Mouse (Mus musculus) kidney, postnatal 10 days (tissue): ENCODE measurements at regions not wholly inside any gene's neighbourhood (a gene's known extent, or its start where the extent isn't known, plus 50 kb on each side); places are given as distances from the start of the nearest gene placed in this dataset.

ENCODE experiments used
- DNase-seq: peaks from one replicate; pipeline ENCODE4 v3.0.0; 2021; ENCODE audit warnings: mixed read lengths

DNA sequence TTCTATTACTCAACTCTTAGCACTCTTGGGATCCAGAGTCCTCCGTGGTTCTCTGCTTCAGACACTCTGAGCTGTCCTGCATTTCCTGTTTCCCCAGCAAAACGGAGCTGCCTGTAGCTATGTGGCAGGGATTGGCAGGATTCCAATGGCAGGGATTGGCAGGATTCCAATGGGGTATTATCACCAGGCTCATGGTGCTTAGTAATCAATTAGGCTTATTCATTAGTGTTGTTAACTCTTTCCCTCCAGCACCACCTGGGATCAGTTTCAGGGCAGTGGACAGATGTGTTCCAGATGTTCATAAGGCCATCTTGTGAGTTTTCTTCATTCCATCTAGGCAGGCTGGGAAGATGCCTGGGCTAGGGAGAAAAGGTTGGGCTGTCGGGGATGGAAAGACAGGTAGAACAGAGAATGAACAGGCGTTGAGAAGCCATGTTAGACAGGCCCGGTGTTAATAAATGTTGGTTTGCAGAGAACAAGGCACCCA lies 163.5 kb downstream of the Emp1 start:
- DNase-seq = peak; percentile 56

DNA sequence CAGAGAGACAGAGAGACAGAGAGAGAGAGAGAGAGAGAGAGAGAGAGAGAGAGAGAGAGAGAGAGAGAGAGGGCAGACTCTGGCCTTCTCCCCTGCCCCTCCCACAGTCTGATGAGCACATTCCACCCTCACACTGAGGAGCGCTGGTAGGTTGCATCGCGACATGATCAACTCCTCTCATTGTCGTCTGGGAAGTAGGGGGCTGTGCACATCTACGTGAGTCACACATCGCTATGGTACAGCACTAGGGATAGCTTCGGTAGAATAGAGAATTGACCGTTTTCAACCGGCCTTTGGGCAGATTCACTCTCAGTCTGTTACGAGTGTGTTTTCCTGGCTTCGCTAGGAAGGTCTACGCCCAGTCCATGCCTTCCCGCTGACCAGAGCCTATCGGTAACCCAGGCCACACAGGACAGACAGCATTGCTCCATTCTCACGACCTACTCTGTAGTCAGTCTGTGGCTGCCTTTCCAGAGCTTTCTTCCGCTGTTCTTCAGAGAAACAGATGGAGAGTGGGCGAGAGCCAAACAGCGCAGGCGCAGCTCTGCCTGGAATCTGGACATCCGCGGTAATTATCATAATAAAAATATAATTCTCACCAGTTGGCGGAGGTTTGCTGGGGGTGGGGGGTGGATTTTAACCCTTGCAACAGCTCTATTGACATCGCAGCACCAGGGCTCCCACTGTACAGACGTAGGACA lies 164.3 kb downstream of the Emp1 start:
- DNase-seq = peak; percentile 31

GRCm38 (mm10) chr6:135527879-135528278 lies 165.5 kb downstream of the Emp1 start:
- no peak for DNase-seq

GRCm38 (mm10) chr6:135539791-135540646 lies 177.7 kb downstream of the Emp1 start:
- no peak for DNase-seq

GRCm38 (mm10) chr6:135541566-135541965 lies 179.2 kb downstream of the Emp1 start:
- no peak for DNase-seq

DNA sequence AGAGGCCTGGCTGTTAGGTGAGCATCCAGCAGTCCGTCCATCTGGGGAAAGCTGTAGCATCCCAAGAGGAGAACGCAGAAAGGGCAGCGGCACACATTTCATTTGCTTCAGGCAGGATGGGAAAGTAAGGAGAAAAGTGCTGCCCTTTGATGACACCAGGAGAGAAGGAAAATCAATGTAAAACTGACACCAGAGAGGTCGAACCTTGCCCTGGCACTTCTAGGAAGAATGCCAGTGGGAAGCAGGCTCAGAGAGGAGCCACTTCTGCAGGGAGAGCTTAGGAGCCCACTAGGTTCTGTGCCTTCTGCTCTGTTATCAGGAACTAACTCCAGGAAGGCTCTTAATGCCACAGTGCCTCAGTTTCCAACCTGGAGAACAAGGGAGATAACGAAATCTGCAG lies 180.0 kb downstream of the Emp1 start:
- DNase-seq = no peak

GRCm38 (mm10) chr6:135543390-135543789 lies 181.0 kb downstream of the Emp1 start:
- no peak for DNase-seq

GRCm38 (mm10) chr6:135543863-135544262 lies 181.5 kb downstream of the Emp1 start:
- DNase-seq = peak; percentile 30

- DNase-seq = no peak
Observed at GRCm38 (mm10) chr6:135550368-135550950, 188.1 kb downstream of the Emp1 start.

GRCm38 (mm10) chr6:135552396-135552795 lies 190.1 kb downstream of the Emp1 start:
- DNase-seq = no peak

- DNase-seq = peak; percentile 95
Observed at GRCm38 (mm10) chr6:135559501-135559907, 197.2 kb downstream of the Emp1 start.

DNA sequence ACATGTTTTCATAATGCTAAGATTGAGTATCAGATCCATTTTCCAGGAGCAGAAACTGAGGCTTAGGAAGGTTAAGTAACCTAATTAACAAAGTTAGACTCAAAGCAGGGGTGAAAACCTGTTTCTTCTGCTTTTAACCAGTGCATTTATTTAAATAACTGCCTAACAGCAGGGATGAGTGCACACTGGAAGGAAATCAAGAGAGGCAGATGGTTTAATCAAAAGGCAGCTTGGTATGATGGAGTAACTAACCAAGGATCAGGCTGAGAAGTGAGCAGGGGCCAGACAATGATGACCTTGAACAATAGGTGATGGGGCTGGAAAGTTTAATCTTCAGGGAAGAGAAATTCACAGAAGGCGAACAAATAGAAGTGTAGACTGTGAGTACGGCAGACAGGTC lies 199.9 kb downstream of the Emp1 start:
- no peak for DNase-seq

- DNase-seq = no peak
Observed at GRCm38 (mm10) chr6:135563766-135564165, 201.4 kb downstream of the Emp1 start.

- DNase-seq = peak; percentile 9
Observed at GRCm38 (mm10) chr6:135569086-135569485, 206.7 kb downstream of the Emp1 start.

GRCm38 (mm10) chr6:135575294-135575693 lies 212.9 kb downstream of the Emp1 start:
- no peak for DNase-seq

GRCm38 (mm10) chr6:135578728-135579127 lies 216.4 kb downstream of the Emp1 start:
- DNase-seq = no peak

GRCm38 (mm10) chr6:135582567-135582966 lies 220.2 kb downstream of the Emp1 start:
- no peak for DNase-seq

DNA sequence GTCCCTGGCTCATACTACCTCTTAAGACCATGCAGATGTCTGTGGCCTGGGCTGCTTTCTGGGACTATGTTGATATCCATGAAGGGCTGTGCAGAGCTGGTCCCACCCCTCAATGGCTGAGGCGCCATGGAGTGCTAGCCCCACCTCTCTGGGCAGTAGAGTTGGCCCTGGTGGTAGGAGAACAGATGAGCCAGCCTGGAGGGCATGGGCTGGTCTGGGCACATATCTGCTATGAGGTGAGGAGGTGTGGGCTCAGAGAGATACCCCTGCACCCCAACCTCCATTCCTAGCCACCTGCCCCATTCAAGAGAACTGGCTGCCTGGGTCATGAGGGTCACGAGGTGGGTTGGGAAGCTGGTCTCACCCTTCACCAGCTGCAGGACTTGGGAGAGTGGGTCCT lies 222.4 kb downstream of the Emp1 start:
- no peak for DNase-seq

GRCm38 (mm10) chr6:135590084-135590483 lies 227.7 kb downstream of the Emp1 start:
- no peak for DNase-seq

DNA sequence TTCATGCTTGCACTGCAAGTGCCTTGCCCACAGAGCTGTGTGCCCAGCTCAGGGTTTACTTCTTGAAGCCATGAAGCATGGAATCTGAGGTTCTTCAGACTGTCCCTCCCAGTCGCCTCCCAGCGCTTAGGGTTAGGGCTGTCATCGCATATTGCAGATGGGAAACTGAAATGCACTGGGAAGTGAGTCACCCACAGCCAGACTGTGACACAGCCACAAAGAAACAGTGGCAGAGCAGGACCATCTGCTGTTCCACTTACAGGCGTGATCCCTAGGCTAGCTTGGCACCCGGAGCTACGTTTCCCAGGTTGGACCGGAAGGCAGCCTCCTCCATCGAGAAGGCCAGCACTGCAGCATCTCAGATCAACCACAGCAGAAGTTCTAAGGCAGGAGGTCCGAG lies 228.7 kb downstream of the Emp1 start:
- no peak for DNase-seq

DNA sequence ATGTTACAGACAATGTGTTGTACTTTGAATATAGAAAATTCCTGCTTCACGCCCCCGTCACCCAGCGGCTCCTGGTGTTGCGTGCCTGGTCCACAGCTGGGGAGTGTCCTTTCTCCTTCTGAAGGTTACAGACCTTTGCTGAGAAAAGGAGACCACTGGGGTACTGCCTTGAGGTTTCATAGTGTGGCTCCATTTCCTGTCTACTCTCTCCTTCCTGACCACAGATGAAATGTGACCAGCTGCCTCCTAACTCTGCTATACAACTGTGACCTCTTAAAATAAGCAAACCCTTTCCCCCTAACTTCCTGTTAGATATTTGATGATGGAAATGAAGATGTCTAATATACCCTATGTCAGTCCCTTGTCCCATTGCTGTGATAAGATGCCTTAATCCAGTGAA lies 234.0 kb downstream of the Emp1 start:
- DNase-seq = no peak

GRCm38 (mm10) chr6:135610504-135611096 lies 248.3 kb downstream of the Emp1 start:
- DNase-seq = no peak

DNA sequence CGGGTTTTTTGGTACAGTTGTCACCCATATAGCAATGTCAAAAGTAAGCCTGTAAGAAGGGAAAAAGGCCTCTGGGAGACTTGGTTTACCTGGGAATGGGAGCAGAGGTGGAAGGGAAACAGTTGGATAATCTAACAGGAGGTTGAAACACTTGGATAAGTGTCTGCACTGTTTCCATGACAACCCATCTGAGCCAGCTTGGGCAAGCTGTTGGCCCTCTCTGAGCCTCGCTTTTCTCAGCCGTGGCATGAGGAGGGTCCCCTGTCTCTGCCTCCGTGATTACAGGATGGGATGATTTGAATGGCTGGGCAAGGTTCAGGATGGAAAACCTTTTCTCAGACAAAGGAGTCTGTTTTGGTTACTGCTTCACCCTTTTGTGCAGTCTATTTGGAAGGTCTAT lies 265.6 kb downstream of the Emp1 start:
- no peak for DNase-seq
